Mouse (Mus musculus) CH12.LX (cell line): ENCODE results near the gene Chd9. TPM values are rescaled to one million over a fixed set of nuclear protein-coding genes. Genes with fewer than 3 reads are reported as not detected.

Experiments
- DNase-seq: peaks from one replicate; pipeline ENCODE4 v3.0.0-alpha.2; 2013; ENCODE audit errors: extremely low read depth
- H3K27ac ChIP-seq: 2 replicates; pipeline ENCODE4 v1.5.1; 2012; ENCODE audit warnings: low read depth, mild to moderate bottlenecking, control low read depth, moderate library complexity; ENCODE audit not compliant: insufficient read depth
- H3K27me3 ChIP-seq: replicated peaks from 2 replicates; pipeline ENCODE3; 2012; ENCODE audit warnings: inconsistent platforms
- H3K36me3 ChIP-seq, 2 experiments: replicated peaks in 1 of 2; 2 replicates each; pipeline versions ENCODE3 to v1.6.1; 2012; ENCODE audit warnings: inconsistent platforms in 1 of 2, low read length in 1 of 2, mild to moderate bottlenecking in 1 of 2, mixed read lengths in 1 of 2, moderate library complexity in 1 of 2; ENCODE audit not compliant: control insufficient read depth in 1 of 2, insufficient read depth in 1 of 2
- H3K4me1 ChIP-seq, 2 experiments: 2 replicates each; pipeline ENCODE4 v1.6.1; 2012; ENCODE audit warnings: inconsistent platforms in 1 of 2, moderate library complexity in 1 of 2; ENCODE audit not compliant: insufficient read depth in 2 of 2, control insufficient read depth in 1 of 2
- H3K4me2 ChIP-seq: 2 replicates; pipeline ENCODE4 v1.6.1; 2012; ENCODE audit warnings: low read depth, mild to moderate bottlenecking, control low read depth; ENCODE audit not compliant: poor library complexity, insufficient read depth, severe bottlenecking
- H3K4me3 ChIP-seq, 3 experiments: fragments of 150-350 bp in 1 of 3; sonication (generic) in 1 of 3; replicated peaks in 1 of 3; 2 replicates each; pipeline versions ENCODE3 to v1.5.1; 2011 to 2012; ENCODE audit warnings: low read depth in 2 of 3, low read length in 2 of 3, mild to moderate bottlenecking in 2 of 3, moderate library complexity in 2 of 3, control low read depth in 1 of 3, improper control_type of control experiment in 1 of 3, inconsistent platforms in 1 of 3, mixed read lengths in 1 of 3; ENCODE audit not compliant: poor library complexity in 1 of 3
- H3K79me2 ChIP-seq: replicated peaks from 2 replicates; pipeline ENCODE4 v1.6.1; 2012; ENCODE audit warnings: mild to moderate bottlenecking, moderate library complexity; ENCODE audit not compliant: control insufficient read depth, poor library complexity, insufficient read depth, severe bottlenecking; ENCODE audit errors: extremely low read depth
- H3K9ac ChIP-seq: 2 replicates; pipeline ENCODE4 v1.6.1; 2012; ENCODE audit warnings: low read depth, mild to moderate bottlenecking, control low read depth, moderate library complexity; ENCODE audit not compliant: insufficient read depth
- H3K9me3 ChIP-seq: replicated peaks from 2 replicates; pipeline ENCODE3; 2012; ENCODE audit warnings: low read length, inconsistent platforms, mixed read lengths
- BHLHE40 ChIP-seq: IDR thresholded peaks from 2 replicates; pipeline ENCODE4 v1.6.1; 2011; ENCODE audit warnings: mild to moderate bottlenecking, low read depth, low read length, improper control_type of control experiment
- CTCF ChIP-seq, 2 experiments: IDR thresholded peaks in 1 of 2; conservative IDR thresholded peaks in 1 of 2; 2 replicates each; pipeline ENCODE4 v1.5.1; 2011 to 2012; ENCODE audit warnings: low read depth in 2 of 2, low read length in 2 of 2, improper control_type of control experiment in 1 of 2, inconsistent platforms in 1 of 2, mild to moderate bottlenecking in 1 of 2, moderate library complexity in 1 of 2
- E2F4 ChIP-seq: IDR thresholded peaks from 2 replicates; pipeline ENCODE4 v1.6.1; 2011; ENCODE audit warnings: low read depth, low read length, improper control_type of control experiment; ENCODE audit not compliant: insufficient replicate concordance
- ETS1 ChIP-seq: conservative IDR thresholded peaks from 2 replicates; pipeline ENCODE4 v1.6.1; 2012; ENCODE audit warnings: low read depth, mild to moderate bottlenecking, inconsistent platforms, low read length, improper control_type of control experiment, moderate library complexity
- GABPA ChIP-seq: IDR thresholded peaks from 2 replicates; pipeline ENCODE4 v1.6.1; 2012; ENCODE audit warnings: low read depth, low read length, improper control_type of control experiment, inconsistent platforms; ENCODE audit not compliant: insufficient replicate concordance
- KAT2A ChIP-seq: IDR thresholded peaks from 2 replicates; pipeline ENCODE4 v1.6.1; 2012; ENCODE audit warnings: low read length, improper control_type of control experiment, inconsistent platforms; ENCODE audit not compliant: insufficient replicate concordance
- MAFK ChIP-seq: IDR thresholded peaks from 2 replicates; pipeline ENCODE4 v1.6.1; 2011; ENCODE audit warnings: low read length, improper control_type of control experiment; ENCODE audit not compliant: insufficient replicate concordance
- MAX ChIP-seq: IDR thresholded peaks from 2 replicates; pipeline ENCODE4 v1.6.1; 2011; ENCODE audit warnings: low read length, improper control_type of control experiment
- MXI1 ChIP-seq: IDR thresholded peaks from 2 replicates; pipeline ENCODE4 v1.6.1; 2011; ENCODE audit warnings: mild to moderate bottlenecking, low read depth, low read length, improper control_type of control experiment
- PAX5 ChIP-seq: IDR thresholded peaks from 2 replicates; pipeline ENCODE4 v1.6.1; 2012; ENCODE audit warnings: low read length, inconsistent platforms, mixed read lengths
- POLR2AphosphoS2 ChIP-seq: IDR thresholded peaks from 2 replicates; pipeline ENCODE4 v1.6.1; 2011; ENCODE audit warnings: low read depth, low read length, improper control_type of control experiment
- RCOR1 ChIP-seq: conservative IDR thresholded peaks from 2 replicates; pipeline ENCODE4 v1.6.1; 2012; ENCODE audit warnings: low read depth, mild to moderate bottlenecking, inconsistent platforms, low read length, improper control_type of control experiment
- SIN3A ChIP-seq: IDR thresholded peaks from 2 replicates; pipeline ENCODE4 v1.6.1; 2012; ENCODE audit warnings: low read length, improper control_type of control experiment, inconsistent platforms
- SMC3 ChIP-seq: IDR thresholded peaks from 2 replicates; pipeline ENCODE4 v1.6.1; 2011; ENCODE audit warnings: low read depth, low read length, improper control_type of control experiment
- TCF12 ChIP-seq: IDR thresholded peaks from 2 replicates; pipeline ENCODE4 v1.6.1; 2014; ENCODE audit warnings: low read depth, mild to moderate bottlenecking, inconsistent platforms, low read length, improper control_type of control experiment
- dilution Hi-C: fragments of 300-500 bp; cut with MboI; formaldehyde crosslinking; loops from 2 replicates; pipeline ENCODE4 v1.14.3; 2020; ENCODE audit warnings: low sequenced_read_pairs; ENCODE audit not compliant: extremely low pct_unique_long_range_greater_than_20kb, extremely low pct_ligation_motif_present
- in situ Hi-C: fragments of 300-500 bp; cut with MboI; formaldehyde crosslinking; loops from 3 replicates; pipeline ENCODE4 v1.14.3; 2019; ENCODE audit warnings: low sequenced_read_pairs, low pct_ligation_motif_present, low pct_unique_long_range_greater_than_20kb, mixed read lengths
- polyA plus RNA-seq: library from polyadenylated mRNA; unstranded; fragments of >175 nt; gene quantifications from 2 replicates; pipeline ENCODE4 v1.2.1, GENCODE M21; 2012; ENCODE audit warnings: low read depth; ENCODE audit not compliant: insufficient read length
- total RNA-seq, 2 experiments: library from RNA; depleted of rRNA; stranded (reverse); fragments of 300-350 nt in 1 of 2; fragments of >200 nt in 1 of 2; gene quantifications; 2 replicates each; pipeline ENCODE4 v1.2.3; 2012 to 2014

The Chd9 gene
- total and polyA plus RNA-seq, 3 experiments = 12.7 to 188 (median 15.1) TPM

- in situ Hi-C loops = no loop called here
- H3K4me3 ChIP-seq = no peak overlapping the region
- H3K79me2 ChIP-seq = no peaks in the 10 kb centered on the region
- H3K27ac ChIP-seq = no peak overlapping the region
- no peak overlapping the region for H3K4me2 ChIP-seq
- H3K27me3 ChIP-seq = no peaks in the 10 kb centered on the region
- peaks cover 3 to 20% of the 10 kb centered on the region in 2 experiments for H3K36me3 ChIP-seq
- no peak overlapping the region for H3K9ac ChIP-seq
- no peaks in the 10 kb centered on the region for H3K4me1 ChIP-seq
- DNase-seq = no peak
- TF ChIP-seq MXI1 = no peak
- no peak for TF ChIP-seq TCF12
- no peak for TF ChIP-seq E2F4
- TF ChIP-seq PAX5 = no peak
- TF ChIP-seq ETS1 = no peak
- TF ChIP-seq RCOR1 = no peak
- TF ChIP-seq MAFK = no peak
- TF ChIP-seq GABPA = no peak
- TF ChIP-seq, all 38 proteins: peak for 0
- dilution Hi-C loops = no loop called here
- H3K9me3 ChIP-seq = no peaks in the 10 kb centered on the region
Observed at GRCm38 (mm10) chr8:90892579-90892919, 64.4 kb downstream of the Chd9 start.

- H3K79me2 ChIP-seq = no peaks in the 10 kb centered on the region
Observed at GRCm38 (mm10) chr8:90894231-90894914, 66.2 kb downstream of the Chd9 start.

GRCm38 (mm10) chr8:90897343-90897742 is 69.2 kb downstream of the Chd9 start:
- H3K4me3 ChIP-seq = no peak overlapping the region
- TF ChIP-seq MAX = no peak
- TF ChIP-seq SIN3A = no peak
- no peak for TF ChIP-seq SMC3
- no peak for TF ChIP-seq POLR2AphosphoS2
- TF ChIP-seq CTCF (conservative IDR thresholded peaks at IDR 0.05 in 1 of 2, IDR thresholded peaks at IDR 0.05 in 1 of 2; ENCODE audit: low read depth in 2 of 2, low read length in 2 of 2) = no peak
- H3K27me3 ChIP-seq = no peaks in the 10 kb centered on the region
- H3K27ac ChIP-seq = no peak overlapping the region
- H3K4me2 ChIP-seq = no peak overlapping the region
- H3K9ac ChIP-seq = no peak overlapping the region
- DNase-seq = no peak
- H3K36me3 ChIP-seq = peaks cover 0 to 14% of the 10 kb centered on the region in 2 experiments
- dilution Hi-C loops (no loop called here), in situ Hi-C loops (no loop called here)
- no peaks in the 10 kb centered on the region for H3K9me3 ChIP-seq
- no peaks in the 10 kb centered on the region for H3K4me1 ChIP-seq
- H3K79me2 ChIP-seq = no peaks in the 10 kb centered on the region

More at GRCm38 (mm10) chr8:90894231-90894914, 66.2 kb downstream of the Chd9 start:
- H3K4me2 ChIP-seq = no peak overlapping the region
- dilution Hi-C loops = no loop called here
- no peak overlapping the region for H3K27ac ChIP-seq
- peaks cover 3 to 20% of the 10 kb centered on the region in 2 experiments for H3K36me3 ChIP-seq
- no peaks in the 10 kb centered on the region for H3K4me1 ChIP-seq
- H3K9ac ChIP-seq = no peak overlapping the region
- H3K4me3 ChIP-seq = no peak overlapping the region
- no peaks in the 10 kb centered on the region for H3K9me3 ChIP-seq
- in situ Hi-C loops = no loop called here
- no peak for DNase-seq
- TF ChIP-seq BHLHE40 (no peak), KAT2A (no peak)
- no peaks in the 10 kb centered on the region for H3K27me3 ChIP-seq
